Mouse (Mus musculus) lung, postnatal 0 days (tissue): ENCODE measurements around the gene Gm45716.

ENCODE experiments used
- CTCF ChIP-seq: IDR thresholded peaks from 2 replicates; pipeline ENCODE4 v1.5.1; 2016; ENCODE audit warnings: antibody characterized with exemption, mild to moderate bottlenecking
- EP300 ChIP-seq: IDR thresholded peaks from 2 replicates; pipeline ENCODE4 v1.6.1; 2016; ENCODE audit warnings: antibody characterized with exemption, mild to moderate bottlenecking, control low read depth

DNA sequence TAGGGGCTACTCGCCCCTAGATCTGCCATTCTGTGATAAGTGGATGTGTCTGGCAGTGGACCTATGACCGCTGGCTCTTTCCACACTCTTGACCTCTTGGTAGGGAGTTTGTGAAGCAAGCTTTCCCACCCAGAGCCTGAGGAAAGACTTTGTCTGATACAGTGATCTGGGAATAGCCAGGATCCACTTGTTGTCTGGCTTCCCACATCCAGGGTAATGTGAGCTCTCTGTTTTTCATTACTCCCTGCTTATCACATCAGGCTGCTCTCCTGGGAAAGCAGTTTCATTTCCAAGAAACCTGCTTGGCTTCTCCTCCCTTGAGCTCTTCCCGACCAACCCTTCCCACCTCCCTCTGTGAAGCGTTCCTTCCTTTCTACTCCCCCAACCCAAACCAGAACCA is 44.5 kb upstream of the Gm45716 start:
- TF ChIP-seq CTCF (no peak), EP300 (no peak)
